Mouse (Mus musculus) heart, postnatal 0 days (tissue): ENCODE results near the gene Cldn19. TPM values are rescaled to one million over a fixed set of nuclear protein-coding genes. Genes with fewer than 3 reads are reported as not detected.

ENCODE experiments used
- ATAC-seq: fragments of 200-750 bp; cut with Nextera tagmentation; 2 replicates; pipeline ENCODE4 v1.8.0; 2017; ENCODE audit warnings: low read depth, moderate number of reproducible peaks, moderate library complexity; ENCODE audit not compliant: insufficient read depth
- DNase-seq: peaks from one replicate; pipeline ENCODE4 v3.0.0-alpha.2; 2016; ENCODE audit warnings: low spot score
- H3K27ac ChIP-seq: fragments of 300-500 bp; sonication (generic); 2 replicates; pipeline ENCODE4 v1.5.1; 2014; ENCODE audit warnings: low read depth, mild to moderate bottlenecking
- H3K27me3 ChIP-seq: fragments of 300-500 bp; sonication (generic); 2 replicates; pipeline ENCODE4 v1.6.1; 2014; ENCODE audit warnings: low read length, mixed read lengths; ENCODE audit not compliant: control insufficient read depth, insufficient read depth
- H3K36me3 ChIP-seq: fragments of 300-500 bp; sonication (generic); replicated peaks from 2 replicates; pipeline ENCODE4 v1.6.1; 2014; ENCODE audit warnings: low read length, mixed read lengths; ENCODE audit not compliant: control insufficient read depth, insufficient read depth
- H3K4me1 ChIP-seq: fragments of 300-500 bp; sonication (generic); 2 replicates; pipeline ENCODE4 v1.6.1; 2014; ENCODE audit warnings: antibody characterized with exemption; ENCODE audit not compliant: control insufficient read depth, insufficient read depth
- H3K4me2 ChIP-seq: fragments of 300-500 bp; sonication (generic); 2 replicates; pipeline ENCODE4 v1.6.1; 2014; ENCODE audit warnings: low read depth, mild to moderate bottlenecking, low read length, moderate library complexity
- H3K4me3 ChIP-seq: fragments of 300-500 bp; sonication (generic); 2 replicates; pipeline ENCODE4 v1.5.1; 2014; ENCODE audit warnings: low read depth, low read length
- H3K9ac ChIP-seq: fragments of 300-500 bp; sonication (generic); replicated peaks from 2 replicates; pipeline ENCODE4 v1.6.1; 2014; ENCODE audit warnings: low read depth, low read length, mixed read lengths
- H3K9me3 ChIP-seq: fragments of 300-500 bp; sonication (generic); replicated peaks from 2 replicates; pipeline ENCODE4 v1.6.1; 2016; ENCODE audit warnings: low read length; ENCODE audit not compliant: control insufficient read depth
- CTCF ChIP-seq: IDR thresholded peaks from 2 replicates; pipeline ENCODE4 v1.5.1; 2016; ENCODE audit warnings: antibody characterized with exemption, control low read depth, low read depth
- EP300 ChIP-seq: IDR thresholded peaks from 2 replicates; pipeline ENCODE4 v1.6.1; 2016; ENCODE audit warnings: antibody characterized with exemption, low read depth
- WGBS: fragments of 180-500 bp; shearing (Covaris S2); extraction: QIAGEN DNeasy Blood & Tissue Kit; methylation state at CpG from one replicate; pipeline ENCODE4 v1.1.7; 2014; 5-methylcytosine and 5-hydroxymethylcytosine counted together
- polyA plus RNA-seq: library from polyadenylated mRNA; unstranded; fragments of >200 nt; fragmentation: Nextera tagmentation; extraction: Ambion mirVana; gene quantifications from 2 replicates; pipeline ENCODE4 v1.2.1, GENCODE M21; 2015
- total RNA-seq: library from RNA; depleted of rRNA; stranded (reverse); fragments of >200 nt; gene quantifications from 2 replicates; pipeline ENCODE4 v1.2.3, GENCODE M21; 2014; ENCODE audit warnings: low replicate concordance

The Cldn19 gene
- total and polyA plus RNA-seq, 2 experiments from 2014 or later = not detected

- DNase-seq (peak; percentile 88), ATAC-seq (peak; percentile 72)
- Histone ChIP-seq H3K9ac (no peak overlapping the region), H3K36me3 (peaks cover 33% of the 10 kb centered on the region), H3K27ac (no peak overlapping the region), H3K27me3 (no peaks in the 10 kb centered on the region), H3K9me3 (no peaks in the 10 kb centered on the region), H3K4me3 (no peak overlapping the region), H3K4me1 (no peaks in the 10 kb centered on the region), H3K4me2 (no peak overlapping the region)
- 34% methylated on average over 12 of the region's 12 CpGs for WGBS
- peak; percentile 87 for TF ChIP-seq CTCF
- TF ChIP-seq EP300 = no peak
These were observed 16.0 kb upstream of the Cldn19 start for GRCm38 (mm10) chr4:119239181-119239682.

GRCm38 (mm10) chr4:119241664-119242063 lies 13.6 kb upstream of the Cldn19 start:
- TF ChIP-seq CTCF = peak; percentile 49
- TF ChIP-seq EP300 = no peak
- H3K27me3 ChIP-seq = no peaks in the 10 kb centered on the region
- DNase-seq = no peak
- no peak overlapping the region for H3K4me3 ChIP-seq
- H3K27ac ChIP-seq = no peak overlapping the region
- no peak for ATAC-seq
- no peaks in the 10 kb centered on the region for H3K9me3 ChIP-seq
- H3K4me1 ChIP-seq = no peaks in the 10 kb centered on the region
- H3K9ac ChIP-seq = no peak overlapping the region
- no peak overlapping the region for H3K4me2 ChIP-seq
- 75% methylated on average over 14 of the region's 14 CpGs for WGBS
- peaks cover 32% of the 10 kb centered on the region for H3K36me3 ChIP-seq

GRCm38 (mm10) chr4:119242571-119242970 lies 12.6 kb upstream of the Cldn19 start:
- H3K9ac ChIP-seq = no peak overlapping the region
- no peak overlapping the region for H3K27ac ChIP-seq
- no peak for DNase-seq
- H3K27me3 ChIP-seq = no peaks in the 10 kb centered on the region
- no peaks in the 10 kb centered on the region for H3K4me1 ChIP-seq
- peaks cover 27% of the 10 kb centered on the region; the same call in 1 of the 2 replicates for H3K36me3 ChIP-seq
- WGBS = 91% methylated on average over 12 of the region's 12 CpGs
- no peak overlapping the region for H3K4me3 ChIP-seq
- no peaks in the 10 kb centered on the region for H3K9me3 ChIP-seq
- TF ChIP-seq CTCF = no peak
- no peak for TF ChIP-seq EP300
- no peak overlapping the region for H3K4me2 ChIP-seq
- no peak for ATAC-seq

GRCm38 (mm10) chr4:119244468-119245240 lies 10.6 kb upstream of the Cldn19 start:
- Histone ChIP-seq H3K4me3 (no peak overlapping the region), H3K9me3 (no peaks in the 10 kb centered on the region), H3K27me3 (no peaks in the 10 kb centered on the region), H3K36me3 (peaks cover 27% of the 10 kb centered on the region; the same call in 1 of the 2 replicates), H3K4me2 (no peak overlapping the region), H3K27ac (no peak overlapping the region), H3K4me1 (peaks cover 8% of the 10 kb centered on the region; the same call in 1 of the 2 replicates), H3K9ac (no peak overlapping the region)
- WGBS = 67% methylated on average over 22 of the region's 22 CpGs
- DNase-seq (no peak), ATAC-seq (no peak)
- TF ChIP-seq EP300 = no peak
- TF ChIP-seq CTCF = no peak

- no peak for ATAC-seq
- H3K9ac ChIP-seq = no peak overlapping the region
- H3K4me3 ChIP-seq = no peak overlapping the region
- H3K4me1 ChIP-seq = peaks cover 8% of the 10 kb centered on the region; the same call in 1 of the 2 replicates
- no peaks in the 10 kb centered on the region for H3K9me3 ChIP-seq
- 0 out of 2 replicates have a peak overlapping the region, but pooled peaks have one; percentile 25 for H3K27ac ChIP-seq
- no peak overlapping the region for H3K4me2 ChIP-seq
- H3K27me3 ChIP-seq = no peaks in the 10 kb centered on the region
- no peak for TF ChIP-seq CTCF
- DNase-seq = peak; percentile 30
- H3K36me3 ChIP-seq = peaks cover 27% of the 10 kb centered on the region; the same call in 1 of the 2 replicates
- 20% methylated on average over 7 of the region's 7 CpGs for WGBS
These were observed 9.7 kb upstream of the Cldn19 start for GRCm38 (mm10) chr4:119245556-119245955.
